Mouse (Mus musculus) splenic B cell, adult 2 months (primary cell): ENCODE measurements at regions not wholly inside any gene's neighbourhood (a gene's known extent, or its start where the extent isn't known, plus 50 kb on each side); places are given as distances from the start of the nearest gene placed in this dataset.

Experiments used
- DNase-seq: peaks from one replicate; pipeline ENCODE4 v3.0.0-alpha.2; 2011; ENCODE audit warnings: low read depth, low spot score
- H3K27me3 ChIP-seq: 2 replicates; pipeline ENCODE4 v1.6.1; 2012; ENCODE audit warnings: mild to moderate bottlenecking, low read length, moderate library complexity, mixed read lengths; ENCODE audit not compliant: control insufficient read depth, poor library complexity, insufficient read depth, severe bottlenecking
- H3K36me3 ChIP-seq: 2 replicates; pipeline ENCODE4 v1.6.1; 2012; ENCODE audit warnings: mild to moderate bottlenecking, low read length, moderate library complexity, mixed read lengths; ENCODE audit not compliant: control insufficient read depth, poor library complexity, insufficient read depth, severe bottlenecking

DNA sequence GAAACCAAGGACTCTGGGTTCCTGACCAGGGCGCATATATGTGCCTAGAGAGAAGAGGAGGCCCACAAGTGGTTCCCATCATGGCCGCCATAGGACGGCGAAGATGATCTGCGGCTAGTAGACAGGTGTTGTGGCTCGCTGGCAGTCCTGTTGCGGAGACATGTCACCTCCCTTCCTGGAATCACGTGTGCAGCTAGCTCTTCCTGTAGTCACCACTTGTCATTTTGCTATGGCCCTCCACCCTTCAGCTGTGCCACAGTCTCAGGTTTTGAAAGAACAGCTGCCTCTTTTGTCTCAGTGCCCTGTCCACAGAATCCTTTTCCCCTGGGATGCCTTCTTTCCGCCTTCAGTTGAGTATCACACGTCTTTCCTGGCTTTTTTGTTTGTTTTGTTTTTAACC is 97.1 kb downstream of the Gas1 start:
- no peaks in the 10 kb centered on the region for H3K36me3 ChIP-seq
- H3K27me3 ChIP-seq = no peaks in the 10 kb centered on the region
- no peak for DNase-seq

DNA sequence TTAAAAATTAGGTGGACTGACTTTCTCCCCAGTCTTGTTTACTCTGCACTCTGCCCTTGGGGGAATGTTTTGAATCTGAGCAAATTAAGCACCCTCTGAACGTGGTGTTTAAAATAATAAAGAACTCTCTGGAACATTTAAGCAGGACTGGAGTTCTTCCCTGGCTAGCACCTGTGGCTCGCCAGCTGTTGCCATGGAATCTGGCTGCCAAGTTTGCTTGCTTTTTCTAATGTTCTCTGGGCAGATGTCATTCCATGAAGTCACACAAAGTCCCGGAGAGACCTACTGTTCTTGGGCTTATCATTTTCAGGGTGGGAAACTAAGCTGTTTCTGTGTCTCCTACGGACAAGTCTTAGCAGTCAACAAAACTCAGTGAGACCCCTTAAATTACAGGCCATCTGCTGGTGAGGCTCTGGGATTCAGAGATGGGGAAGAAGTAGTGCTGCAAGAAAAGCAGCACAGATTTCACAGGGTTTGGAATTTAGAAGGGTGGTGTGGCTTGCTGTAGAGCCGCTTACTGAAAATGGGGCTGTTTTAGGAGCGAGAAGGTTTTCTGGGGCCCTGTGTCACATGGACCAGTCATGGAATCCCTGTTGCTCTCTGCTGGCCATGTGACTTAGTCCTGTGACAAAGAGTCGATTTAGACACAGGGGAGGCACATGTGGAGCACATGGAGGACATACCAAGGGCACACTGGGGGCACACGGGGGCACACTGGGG is 98.7 kb downstream of the Gas1 start:
- H3K27me3 ChIP-seq = no peaks in the 10 kb centered on the region
- DNase-seq = no peak
- H3K36me3 ChIP-seq = no peaks in the 10 kb centered on the region

GRCm38 (mm10) chr13:60076147-60076800 is 100.9 kb downstream of the Gas1 start:
- no peak for DNase-seq
- Histone ChIP-seq H3K36me3 (no peaks in the 10 kb centered on the region), H3K27me3 (no peaks in the 10 kb centered on the region)

- Histone ChIP-seq H3K27me3 (no peaks in the 10 kb centered on the region), H3K36me3 (no peaks in the 10 kb centered on the region)
- no peak for DNase-seq
These were observed 105.6 kb downstream of the Gas1 start for GRCm38 (mm10) chr13:60071595-60071994.

GRCm38 (mm10) chr13:60069196-60069595 is 108.0 kb downstream of the Gas1 start:
- DNase-seq = no peak
- no peaks in the 10 kb centered on the region for H3K36me3 ChIP-seq
- H3K27me3 ChIP-seq = no peaks in the 10 kb centered on the region

DNA sequence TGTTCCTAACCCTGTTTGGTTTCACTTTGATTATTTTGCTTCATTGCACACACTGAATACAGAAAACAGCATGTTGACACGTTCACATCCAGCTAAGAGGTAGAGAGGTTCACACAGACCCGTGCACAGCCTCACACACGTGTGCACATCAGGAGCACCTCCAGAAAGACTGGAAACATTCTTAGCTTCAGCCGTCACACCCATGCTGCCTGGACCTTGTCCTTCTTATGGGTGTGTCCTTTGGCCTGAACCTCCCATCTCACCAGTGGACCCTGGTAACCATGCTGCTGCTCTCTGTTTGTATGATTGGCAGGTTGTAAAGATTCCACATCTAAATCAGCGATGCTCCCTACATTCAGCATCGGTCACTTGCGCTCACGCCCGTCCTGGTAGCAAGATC is 109.8 kb downstream of the Gas1 start:
- no peaks in the 10 kb centered on the region for H3K27me3 ChIP-seq
- H3K36me3 ChIP-seq = no peaks in the 10 kb centered on the region
- DNase-seq = no peak

- Histone ChIP-seq H3K36me3 (no peaks in the 10 kb centered on the region), H3K27me3 (no peaks in the 10 kb centered on the region)
- DNase-seq = no peak
These were observed 115.6 kb downstream of the Gas1 start for GRCm38 (mm10) chr13:60061589-60061988.

GRCm38 (mm10) chr13:60057761-60058274 is 119.3 kb downstream of the Gas1 start:
- H3K36me3 ChIP-seq = no peaks in the 10 kb centered on the region
- DNase-seq = no peak
- H3K27me3 ChIP-seq = no peaks in the 10 kb centered on the region

DNA sequence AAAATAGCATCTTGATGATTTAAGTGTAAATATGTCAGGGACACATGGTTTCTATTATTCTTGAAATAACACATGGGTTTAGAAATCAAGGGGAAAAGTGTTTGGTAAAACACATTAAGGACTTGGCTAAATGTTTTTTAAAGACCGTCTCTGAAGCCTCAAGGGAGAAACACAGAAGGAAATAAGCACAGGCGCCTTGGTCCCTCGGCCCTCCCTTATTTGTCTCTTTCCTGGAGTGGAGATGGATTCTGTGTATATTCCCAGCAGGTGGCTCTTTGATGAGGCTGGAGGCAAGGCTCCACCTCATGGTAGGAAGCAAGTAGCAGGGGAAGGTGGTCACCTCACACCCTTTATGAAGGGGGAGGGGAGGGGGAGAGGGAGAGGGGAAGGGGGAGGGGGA is 122.6 kb downstream of the Gas1 start:
- no peak for DNase-seq
- H3K36me3 ChIP-seq = no peaks in the 10 kb centered on the region
- H3K27me3 ChIP-seq = no peaks in the 10 kb centered on the region

DNA sequence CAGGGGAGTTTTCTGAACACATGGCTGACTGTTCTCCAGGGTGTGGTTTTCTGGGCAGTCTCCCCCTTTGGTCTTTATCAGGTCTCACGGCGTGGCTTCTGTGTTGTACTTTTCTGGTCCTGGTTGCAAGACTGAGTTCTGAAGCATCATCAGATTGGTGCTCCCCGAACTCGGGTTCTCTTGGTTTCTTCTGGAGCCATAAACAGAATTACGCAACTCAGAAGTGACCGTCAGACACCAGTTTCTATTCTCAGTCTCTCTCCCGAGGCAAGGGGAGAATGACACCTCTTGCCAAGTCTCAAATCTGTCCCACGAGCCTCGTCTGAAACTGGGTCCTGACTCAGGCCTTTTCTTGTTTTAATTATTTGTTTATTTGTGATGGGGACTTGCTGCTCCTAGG is 123.1 kb downstream of the Gas1 start:
- Histone ChIP-seq H3K36me3 (no peaks in the 10 kb centered on the region), H3K27me3 (no peaks in the 10 kb centered on the region)
- no peak for DNase-seq

DNA sequence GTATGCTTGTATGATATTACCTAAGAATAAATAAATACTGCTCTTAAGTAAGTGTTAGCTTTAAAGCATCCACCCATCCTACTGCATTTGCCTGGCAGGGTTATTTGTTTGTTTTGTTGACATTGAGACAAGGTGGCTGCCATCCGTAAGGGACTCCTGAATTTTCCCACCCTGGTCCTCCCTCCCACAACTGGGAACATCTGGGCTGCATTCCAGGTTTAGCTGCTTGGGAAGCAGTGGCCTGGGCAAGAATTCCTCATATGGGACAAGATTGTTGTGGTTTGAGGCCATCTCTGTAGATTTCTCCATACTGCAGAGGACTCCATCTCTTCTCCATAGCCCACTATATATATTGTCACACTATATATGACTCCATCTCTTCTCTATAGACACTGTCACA is 125.3 kb downstream of the Gas1 start:
- no peaks in the 10 kb centered on the region for H3K27me3 ChIP-seq
- DNase-seq = no peak

GRCm38 (mm10) chr13:60050799-60051580 is 126.2 kb downstream of the Gas1 start:
- DNase-seq = no peak
- Histone ChIP-seq H3K36me3 (no peaks in the 10 kb centered on the region), H3K27me3 (no peaks in the 10 kb centered on the region)

More for the DNA sequence above, 125.3 kb downstream of the Gas1 start:
- H3K36me3 ChIP-seq = no peaks in the 10 kb centered on the region

- DNase-seq = no peak
- Histone ChIP-seq H3K27me3 (no peaks in the 10 kb centered on the region), H3K36me3 (no peaks in the 10 kb centered on the region)
These were observed 127.5 kb downstream of the Gas1 start for GRCm38 (mm10) chr13:60049703-60050102.

DNA sequence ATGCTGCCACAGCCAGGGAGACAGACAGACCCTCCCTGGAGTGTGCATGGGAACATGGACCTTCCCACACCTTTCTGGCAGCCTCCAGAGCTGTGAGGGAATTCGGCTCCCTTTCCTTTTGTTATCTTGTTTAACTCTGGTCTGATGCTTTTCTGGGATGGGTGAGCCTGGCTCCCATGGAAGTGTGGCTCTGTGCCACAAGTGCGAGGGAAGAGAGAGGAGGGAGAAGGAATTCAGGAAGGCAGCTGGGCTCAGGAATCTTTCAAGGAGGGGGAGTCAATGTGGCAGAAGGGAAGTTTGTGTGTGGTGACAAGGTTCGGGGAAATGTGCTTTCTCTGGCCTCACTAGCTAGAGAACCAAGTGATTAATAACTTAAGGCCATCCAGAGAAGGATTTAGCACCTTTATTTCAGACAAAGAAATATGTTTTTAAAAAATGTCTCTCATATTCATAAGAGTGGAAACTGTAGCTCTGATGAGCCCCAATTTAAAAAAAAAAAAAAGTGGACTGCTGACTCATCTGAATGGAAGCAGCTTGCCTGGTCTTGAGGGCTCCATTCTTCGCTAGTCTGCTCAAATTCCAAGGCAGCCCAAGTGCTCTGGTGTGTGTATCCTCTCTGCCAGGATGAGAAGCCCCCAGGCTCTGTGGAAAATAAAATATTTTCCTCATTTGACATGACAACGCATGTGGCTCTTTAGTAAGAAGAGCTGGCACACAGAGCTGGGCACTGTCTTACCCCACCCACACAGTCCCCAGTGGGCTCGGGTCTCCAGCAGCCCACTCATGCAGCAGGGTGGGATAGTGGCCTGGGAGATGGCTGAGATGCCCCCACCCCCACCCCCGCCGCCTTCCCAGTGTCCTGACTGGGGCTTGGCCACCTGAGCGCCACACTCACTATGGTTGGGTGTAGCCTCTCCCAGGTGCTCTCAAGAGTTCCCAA is 129.1 kb downstream of the Gas1 start:
- H3K27me3 ChIP-seq = no peaks in the 10 kb centered on the region
- no peaks in the 10 kb centered on the region for H3K36me3 ChIP-seq
- DNase-seq = no peak
